Mouse (Mus musculus) embryo, embryonic 11 days (tissue): Measurements from ENCODE around the gene Jsrp1.

ENCODE experiments used
- DNase-seq: peaks from one replicate; pipeline ENCODE4 v3.0.0-alpha.2; 2015

The Jsrp1 gene

GRCm38 (mm10) chr10:80791476-80792174 lies 21.7 kb downstream of the Jsrp1 start:
- DNase-seq, result no peak

- DNase-seq, result no peak
These were observed 22.4 kb downstream of the Jsrp1 start for GRCm38 (mm10) chr10:80790761-80791404.

GRCm38 (mm10) chr10:80787517-80787916 lies 25.8 kb downstream of the Jsrp1 start:
- DNase-seq, result no peak

GRCm38 (mm10) chr10:80785963-80786362 lies 27.3 kb downstream of the Jsrp1 start:
- DNase-seq, result no peak

- DNase-seq, result no peak
These were observed 28.4 kb downstream of the Jsrp1 start for GRCm38 (mm10) chr10:80784871-80785270.

GRCm38 (mm10) chr10:80784302-80784701 lies 29.0 kb downstream of the Jsrp1 start:
- DNase-seq, result no peak

GRCm38 (mm10) chr10:80779565-80779964 lies 33.7 kb downstream of the Jsrp1 start:
- DNase-seq, result no peak

- no peak for DNase-seq
These were observed 36.2 kb downstream of the Jsrp1 start for GRCm38 (mm10) chr10:80777123-80777522.

GRCm38 (mm10) chr10:80776358-80776869 lies 36.9 kb downstream of the Jsrp1 start:
- DNase-seq, result no peak

- DNase-seq, result no peak
These were observed 37.6 kb downstream of the Jsrp1 start for GRCm38 (mm10) chr10:80775731-80776130.

- DNase-seq, result no peak
These were observed 38.3 kb downstream of the Jsrp1 start for GRCm38 (mm10) chr10:80774981-80775380.

- peak; percentile 78 for DNase-seq
These were observed 38.7 kb downstream of the Jsrp1 start for GRCm38 (mm10) chr10:80774549-80774948.

- no peak for DNase-seq
These were observed 39.5 kb downstream of the Jsrp1 start for GRCm38 (mm10) chr10:80773816-80774215.

GRCm38 (mm10) chr10:80768365-80768764 lies 44.9 kb downstream of the Jsrp1 start:
- no peak for DNase-seq

- no peak for DNase-seq
These were observed 47.0 kb downstream of the Jsrp1 start for GRCm38 (mm10) chr10:80766161-80766815.

- no peak for DNase-seq
These were observed 47.6 kb downstream of the Jsrp1 start for GRCm38 (mm10) chr10:80765746-80766145.

GRCm38 (mm10) chr10:80763502-80763901 lies 49.8 kb downstream of the Jsrp1 start:
- DNase-seq, result no peak

GRCm38 (mm10) chr10:80761821-80762220 lies 51.5 kb downstream of the Jsrp1 start:
- no peak for DNase-seq

GRCm38 (mm10) chr10:80760596-80761524 lies 52.4 kb downstream of the Jsrp1 start:
- no peak for DNase-seq

- DNase-seq, result no peak
These were observed 54.6 kb downstream of the Jsrp1 start for GRCm38 (mm10) chr10:80758651-80759050.
